Mouse (Mus musculus) A20 (cell line): ENCODE measurements at regions not wholly inside any gene's neighbourhood (a gene's known extent, or its start where the extent isn't known, plus 50 kb on each side); places are given as distances from the start of the nearest gene placed in this dataset.

Experiments used
- DNase-seq: peaks from one replicate; pipeline ENCODE4 v3.0.0-alpha.2; 2011; ENCODE audit warnings: low read depth, low spot score

- no peak for DNase-seq
Measured at GRCm38 (mm10) chr9:61089066-61089686, 283.0 kb upstream of the Tle3 start.

- no peak for DNase-seq
Measured at GRCm38 (mm10) chr9:61091036-61091435, 281.1 kb upstream of the Tle3 start.

- DNase-seq, result no peak
Measured at GRCm38 (mm10) chr9:61092834-61093479, 279.2 kb upstream of the Tle3 start.

- DNase-seq, result no peak
Measured at GRCm38 (mm10) chr9:61095069-61095775, 276.9 kb upstream of the Tle3 start.

GRCm38 (mm10) chr9:61101741-61102450 is 270.3 kb upstream of the Tle3 start:
- no peak for DNase-seq

GRCm38 (mm10) chr9:61102451-61103358 is 269.5 kb upstream of the Tle3 start:
- DNase-seq, result no peak

GRCm38 (mm10) chr9:61105550-61106280 is 266.5 kb upstream of the Tle3 start:
- DNase-seq, result no peak

GRCm38 (mm10) chr9:61109519-61110285 is 262.5 kb upstream of the Tle3 start:
- DNase-seq, result no peak

- DNase-seq, result no peak
Measured at GRCm38 (mm10) chr9:61111206-61111605, 261.0 kb upstream of the Tle3 start.

- DNase-seq, result no peak
Measured at GRCm38 (mm10) chr9:61111733-61112415, 260.3 kb upstream of the Tle3 start.

- DNase-seq, result no peak
Measured at GRCm38 (mm10) chr9:61119252-61119651, 252.9 kb upstream of the Tle3 start.

GRCm38 (mm10) chr9:61120531-61120930 is 251.6 kb upstream of the Tle3 start:
- DNase-seq, result no peak

GRCm38 (mm10) chr9:61120931-61121391 is 251.2 kb upstream of the Tle3 start:
- DNase-seq, result no peak

- no peak for DNase-seq
Measured at GRCm38 (mm10) chr9:61123431-61123830, 248.7 kb upstream of the Tle3 start.

GRCm38 (mm10) chr9:61125769-61126168 is 246.4 kb upstream of the Tle3 start:
- no peak for DNase-seq

GRCm38 (mm10) chr9:61128077-61128476 is 244.1 kb upstream of the Tle3 start:
- DNase-seq, result no peak

GRCm38 (mm10) chr9:61129186-61129585 is 243.0 kb upstream of the Tle3 start:
- no peak for DNase-seq

- DNase-seq, result no peak
Measured at GRCm38 (mm10) chr9:61130877-61131276, 241.3 kb upstream of the Tle3 start.

GRCm38 (mm10) chr9:61135263-61135882 is 236.8 kb upstream of the Tle3 start:
- DNase-seq, result peak; percentile 27
